Mouse (Mus musculus) intestine, postnatal 0 days (tissue): ENCODE data around the gene Adamtsl2. TPM values are rescaled to one million over a fixed set of nuclear protein-coding genes. Genes with fewer than 3 reads are reported as not detected.

Experiments used
- ATAC-seq: fragments of 200-750 bp; cut with Nextera tagmentation; 2 replicates; pipeline ENCODE4 v1.8.0; 2017; ENCODE audit warnings: mild to moderate bottlenecking, moderate TSS enrichment, moderate library complexity
- H3K27ac ChIP-seq: fragments of 300-500 bp; sonication (generic); 2 replicates; pipeline ENCODE4 v1.5.1; 2014; ENCODE audit warnings: mild to moderate bottlenecking, low read depth, low read length, moderate library complexity
- H3K27me3 ChIP-seq: fragments of 300-500 bp; sonication (generic); replicated peaks from 2 replicates; pipeline ENCODE4 v1.6.1; 2014; ENCODE audit warnings: low read length, mixed read lengths; ENCODE audit not compliant: control insufficient read depth, insufficient read depth
- H3K36me3 ChIP-seq: fragments of 300-500 bp; sonication (generic); 2 replicates; pipeline ENCODE4 v1.6.1; 2014; ENCODE audit warnings: mild to moderate bottlenecking, moderate library complexity; ENCODE audit not compliant: control insufficient read depth, insufficient read depth
- H3K4me1 ChIP-seq: fragments of 300-500 bp; sonication (generic); replicated peaks from 2 replicates; pipeline ENCODE4 v1.6.1; 2014; ENCODE audit warnings: antibody characterized with exemption, low read length, mixed read lengths; ENCODE audit not compliant: control insufficient read depth, insufficient read depth
- H3K4me2 ChIP-seq: fragments of 300-500 bp; sonication (generic); replicated peaks from 2 replicates; pipeline ENCODE4 v1.6.1; 2014; ENCODE audit warnings: low read depth, mild to moderate bottlenecking, moderate library complexity
- H3K4me3 ChIP-seq: fragments of 300-500 bp; sonication (generic); 2 replicates; pipeline ENCODE4 v1.5.1; 2014; ENCODE audit warnings: low read depth, low read length
- H3K9ac ChIP-seq: fragments of 300-500 bp; sonication (generic); 2 replicates; pipeline ENCODE4 v1.6.1; 2014; ENCODE audit warnings: mild to moderate bottlenecking, low read depth, low read length
- H3K9me3 ChIP-seq: fragments of 300-500 bp; sonication (generic); 2 replicates; pipeline ENCODE4 v1.6.1; 2016; ENCODE audit warnings: mixed run types; ENCODE audit not compliant: control insufficient read depth
- CTCF ChIP-seq: sonication (generic); IDR thresholded peaks from 2 replicates; pipeline ENCODE4 v1.5.1; 2016; ENCODE audit warnings: low read depth, mild to moderate bottlenecking, control low read depth, antibody characterized with exemption, moderate library complexity
- WGBS: fragments of 180-500 bp; shearing (Covaris S2); extraction: QIAGEN DNeasy Blood & Tissue Kit; methylation state at CpG from one replicate; pipeline ENCODE4 v1.1.7; 2014; 5-methylcytosine and 5-hydroxymethylcytosine counted together
- polyA plus RNA-seq: library from polyadenylated mRNA; unstranded; fragments of >200 nt; fragmentation: Nextera tagmentation; extraction: Ambion mirVana; gene quantifications from 2 replicates; pipeline ENCODE4 v1.2.1, GENCODE M21; 2015

Gene Adamtsl2
- polyA plus RNA-seq, 1 experiment from 2014 or later: 1.0 TPM

- no peaks in the 10 kb centered on the region for H3K4me1 ChIP-seq
- no peak overlapping the region for H3K27ac ChIP-seq
- H3K4me3 ChIP-seq: no peak overlapping the region
- 80% methylated on average over 10 of the region's 10 CpGs for WGBS
- H3K27me3 ChIP-seq: no peaks in the 10 kb centered on the region
- H3K4me2 ChIP-seq: no peak overlapping the region
- no peaks in the 10 kb centered on the region for H3K36me3 ChIP-seq
- no peak for TF ChIP-seq CTCF
- no peaks in the 10 kb centered on the region for H3K9me3 ChIP-seq
- ATAC-seq: no peak
- no peak overlapping the region for H3K9ac ChIP-seq
Measured at GRCm38 (mm10) chr2:27114169-27114568, 35.0 kb downstream of the Adamtsl2 start.

- no peak overlapping the region for H3K4me2 ChIP-seq
- H3K4me3 ChIP-seq: no peak overlapping the region
- H3K36me3 ChIP-seq: no peaks in the 10 kb centered on the region
- 43% methylated on average over 4 of the region's 4 CpGs for WGBS
- TF ChIP-seq CTCF: no peak
- H3K9me3 ChIP-seq: no peaks in the 10 kb centered on the region
- ATAC-seq: no peak
- no peaks in the 10 kb centered on the region for H3K27me3 ChIP-seq
- H3K27ac ChIP-seq: no peak overlapping the region
- H3K4me1 ChIP-seq: no peaks in the 10 kb centered on the region
- no peak overlapping the region for H3K9ac ChIP-seq
Measured at GRCm38 (mm10) chr2:27118452-27118851, 39.3 kb downstream of the Adamtsl2 start.

- Histone ChIP-seq H3K9ac (no peak overlapping the region), H3K27ac (no peak overlapping the region), H3K36me3 (no peaks in the 10 kb centered on the region), H3K9me3 (no peaks in the 10 kb centered on the region), H3K4me2 (no peak overlapping the region), H3K4me1 (no peaks in the 10 kb centered on the region), H3K4me3 (no peak overlapping the region), H3K27me3 (no peaks in the 10 kb centered on the region)
- WGBS: 78% methylated on average over 2 of the region's 2 CpGs
- ATAC-seq: no peak
- TF ChIP-seq CTCF: no peak
Measured at GRCm38 (mm10) chr2:27119766-27120165, 40.6 kb downstream of the Adamtsl2 start.

GRCm38 (mm10) chr2:27120241-27120641 is 41.1 kb downstream of the Adamtsl2 start:
- no peak overlapping the region for H3K4me2 ChIP-seq
- ATAC-seq: no peak
- no peak overlapping the region for H3K27ac ChIP-seq
- H3K9me3 ChIP-seq: no peaks in the 10 kb centered on the region
- no peak for TF ChIP-seq CTCF
- H3K9ac ChIP-seq: no peak overlapping the region
- H3K4me3 ChIP-seq: no peak overlapping the region
- no peaks in the 10 kb centered on the region for H3K4me1 ChIP-seq
- no peaks in the 10 kb centered on the region for H3K27me3 ChIP-seq
- WGBS: 68% methylated on average over 8 of the region's 8 CpGs
- H3K36me3 ChIP-seq: no peaks in the 10 kb centered on the region

GRCm38 (mm10) chr2:27121626-27122355 is 42.6 kb downstream of the Adamtsl2 start:
- Histone ChIP-seq H3K27me3 (no peaks in the 10 kb centered on the region), H3K4me3 (no peak overlapping the region), H3K36me3 (no peaks in the 10 kb centered on the region), H3K9ac (no peak overlapping the region), H3K4me1 (no peaks in the 10 kb centered on the region), H3K9me3 (no peaks in the 10 kb centered on the region), H3K4me2 (no peak overlapping the region), H3K27ac (no peak overlapping the region)
- 14% methylated on average over 9 of the region's 9 CpGs for WGBS
- ATAC-seq: no peak
- no peak for TF ChIP-seq CTCF

GRCm38 (mm10) chr2:27122578-27122977 is 43.4 kb downstream of the Adamtsl2 start:
- ATAC-seq: no peak
- WGBS: 69% methylated on average over 9 of the region's 9 CpGs
- H3K27ac ChIP-seq: no peak overlapping the region
- no peak overlapping the region for H3K4me3 ChIP-seq
- H3K4me1 ChIP-seq: no peaks in the 10 kb centered on the region
- no peak overlapping the region for H3K4me2 ChIP-seq
- H3K36me3 ChIP-seq: no peaks in the 10 kb centered on the region
- no peak overlapping the region for H3K9ac ChIP-seq
- TF ChIP-seq CTCF: no peak
- no peaks in the 10 kb centered on the region for H3K9me3 ChIP-seq
- H3K27me3 ChIP-seq: no peaks in the 10 kb centered on the region
